Mouse (Mus musculus) hematopoietic stem cell, adult 5-6 weeks (primary cell): ENCODE data around the gene Prlr. TPM values are rescaled to one million over a fixed set of nuclear protein-coding genes. Genes with fewer than 3 reads are reported as not detected.

ENCODE experiments used
- ATAC-seq, 2 experiments: fragments of 125-278 bp in 1 of 2; replicated peaks in 1 of 2; 2 replicates each; pipeline ENCODE4 v1.8.0; 2016 to 2017; ENCODE audit warnings: inconsistent platforms in 2 of 2, mild to moderate bottlenecking in 2 of 2, moderate number of reproducible peaks in 2 of 2, low read depth in 1 of 2, moderate TSS enrichment in 1 of 2; ENCODE audit not compliant: low FRiP score in 2 of 2, poor library complexity in 2 of 2, severe bottlenecking in 2 of 2, insufficient read depth in 1 of 2, low TSS enrichment in 1 of 2
- total RNA-seq: library from RNA; stranded (forward); fragments of 172-1452, 232-1000 nt; gene quantifications from 2 replicates; pipeline ENCODE4 v1.2.3, GENCODE M21; 2017

Gene Prlr
- total RNA-seq, 1 experiment from 2014 or later: not detected

GRCm38 (mm10) chr15:10378338-10378959 lies 201.4 kb downstream of the Prlr start:
- no peak for ATAC-seq

GRCm38 (mm10) chr15:10379757-10380458 lies 202.9 kb downstream of the Prlr start:
- no peak for ATAC-seq

GRCm38 (mm10) chr15:10387263-10387662 lies 210.2 kb downstream of the Prlr start:
- ATAC-seq: no peak

Other genes starting within 250 kb of the Prlr start
- gene Gm21973, start 148.1 kb downstream of the Prlr start, total RNA-seq: not detected in 2 replicates
- gene Agxt2, start 181.3 kb downstream of the Prlr start, total RNA-seq: not detected in 2 replicates